Mouse (Mus musculus): ENCODE measurements at regions not wholly inside any gene's neighbourhood (a gene's known extent, or its start where the extent isn't known, plus 50 kb on each side); places are given as distances from the start of the nearest gene placed in this dataset.

DNA sequence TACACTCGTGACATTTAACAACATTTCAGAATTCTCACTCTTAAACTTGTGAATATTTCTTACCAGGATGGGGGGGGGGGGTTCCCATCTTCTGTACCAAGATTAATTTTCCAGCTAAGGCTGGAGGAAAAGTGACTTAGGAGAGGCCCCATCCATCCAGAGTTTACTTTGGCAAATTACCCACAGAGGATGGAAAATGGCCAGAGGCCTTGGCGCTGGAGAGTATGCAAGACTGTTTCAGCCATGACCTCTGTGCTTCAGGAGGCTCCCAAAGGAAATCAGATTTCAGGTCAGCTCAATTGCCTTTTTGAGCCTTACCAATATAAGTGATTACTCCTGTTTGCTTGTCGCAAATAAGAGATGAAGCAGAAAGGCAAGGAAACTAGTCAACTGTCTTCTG lies 143.4 kb upstream of the F930015N05Rik start:
- peak; percentile 65 for DNase-seq

DNA sequence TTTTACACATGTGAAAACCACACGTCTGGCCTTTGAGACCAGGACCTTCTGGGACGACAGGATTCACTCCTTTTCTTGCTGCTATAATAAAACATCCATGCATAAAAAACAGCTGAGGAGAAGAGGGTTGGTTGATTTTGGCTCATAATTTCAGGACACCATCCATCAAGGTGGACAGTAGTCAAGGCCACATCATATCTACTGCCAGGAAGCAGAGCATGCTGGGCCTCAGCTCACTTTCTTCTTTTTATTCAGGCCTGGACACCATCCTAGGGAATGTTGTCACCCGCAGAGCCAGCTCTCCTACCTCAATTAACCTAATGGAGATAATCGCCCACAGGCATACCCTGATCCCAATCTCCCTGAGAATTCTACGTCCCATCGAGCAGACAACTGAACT lies 149.6 kb upstream of the F930015N05Rik start:
- no peak for DNase-seq

DNA sequence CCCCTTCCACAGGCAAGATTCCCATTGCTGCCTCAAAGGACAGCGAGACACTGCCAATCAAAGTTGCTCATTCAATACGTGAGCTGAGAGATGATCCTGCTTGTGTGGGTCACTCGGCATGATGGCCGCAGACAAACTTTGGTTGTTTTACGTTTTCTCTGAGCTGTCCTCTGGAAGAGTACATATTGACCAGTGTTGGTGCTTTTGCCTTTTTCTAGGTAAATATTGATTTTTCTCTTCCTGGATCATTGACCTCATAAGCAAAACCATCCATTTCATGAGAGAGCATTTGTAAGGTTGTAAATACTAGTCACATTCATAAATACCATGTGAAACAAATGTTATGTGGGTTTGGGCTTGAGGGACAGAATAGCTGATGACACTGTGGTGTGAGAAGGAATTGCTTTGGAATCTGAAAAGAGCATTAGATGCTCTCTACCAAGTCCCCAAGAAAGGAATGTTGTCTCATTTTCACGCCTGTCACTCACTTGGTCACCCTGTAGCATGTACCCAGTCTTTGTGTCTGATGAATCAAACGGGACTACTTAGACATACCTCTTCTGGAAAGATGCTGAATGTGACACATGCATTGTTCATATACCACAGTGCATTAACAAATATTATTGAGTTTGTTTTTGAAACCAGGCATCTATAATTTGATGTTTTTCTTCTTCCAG lies 150.7 kb upstream of the F930015N05Rik start:
- DNase-seq, result no peak

DNA sequence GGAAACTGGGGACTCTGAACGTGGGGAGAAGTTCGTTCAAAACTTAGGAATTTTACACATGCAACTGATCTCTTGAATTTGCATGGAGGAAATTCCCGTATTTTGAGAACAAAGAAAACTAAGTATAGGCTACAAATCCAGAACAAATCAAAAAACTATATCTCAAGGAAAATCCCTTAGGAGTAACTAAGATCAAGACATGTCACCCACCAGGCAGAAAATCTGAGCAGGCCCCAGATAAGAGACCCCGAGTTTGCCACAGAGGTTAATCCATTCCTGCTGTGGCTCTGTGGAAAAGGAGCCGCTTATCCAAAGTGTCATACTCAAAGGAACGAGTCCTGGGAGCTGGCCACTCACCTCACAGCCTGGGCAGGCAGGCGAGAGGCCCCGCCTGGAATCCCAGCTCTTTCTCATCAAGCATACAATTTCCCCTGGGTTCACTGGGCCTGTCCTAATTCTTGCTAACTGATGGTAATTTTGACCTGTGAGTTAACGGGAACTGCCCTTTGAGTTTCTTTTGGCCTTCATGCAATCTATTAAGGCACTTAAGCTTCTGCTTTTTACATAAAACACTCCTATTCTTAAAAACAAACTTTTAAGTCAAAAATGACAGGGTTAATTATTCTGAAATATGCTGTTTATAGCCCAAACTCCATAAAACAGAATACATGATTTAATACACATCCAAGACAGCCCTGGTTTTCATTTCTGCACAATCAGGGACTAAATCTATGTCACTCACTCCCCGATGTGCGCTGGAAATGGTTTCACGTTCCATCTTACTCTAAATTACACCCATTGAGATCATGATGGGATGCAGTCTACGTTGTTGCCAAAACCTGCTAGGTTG lies 151.5 kb upstream of the F930015N05Rik start:
- peak; percentile 18 for DNase-seq

DNA sequence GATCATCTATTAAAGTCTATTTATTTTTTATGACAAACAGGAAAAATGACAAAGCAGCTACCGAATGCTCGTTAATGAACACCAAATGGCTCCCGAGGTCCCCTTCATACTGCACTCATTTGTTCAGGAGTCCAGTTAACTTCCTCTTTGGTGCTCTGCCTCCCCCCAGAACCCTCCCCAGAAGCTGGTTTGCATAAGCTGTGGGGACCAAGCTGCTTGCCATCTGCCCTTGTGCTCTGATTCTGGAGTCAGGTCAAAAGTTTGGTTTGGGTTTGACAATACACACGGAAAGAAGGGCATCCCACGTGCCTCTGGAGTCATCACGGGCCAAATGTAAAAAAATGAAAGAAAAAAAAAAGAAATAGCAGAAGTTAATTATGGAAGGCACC lies 152.1 kb upstream of the F930015N05Rik start:
- DNase-seq, result no peak

DNA sequence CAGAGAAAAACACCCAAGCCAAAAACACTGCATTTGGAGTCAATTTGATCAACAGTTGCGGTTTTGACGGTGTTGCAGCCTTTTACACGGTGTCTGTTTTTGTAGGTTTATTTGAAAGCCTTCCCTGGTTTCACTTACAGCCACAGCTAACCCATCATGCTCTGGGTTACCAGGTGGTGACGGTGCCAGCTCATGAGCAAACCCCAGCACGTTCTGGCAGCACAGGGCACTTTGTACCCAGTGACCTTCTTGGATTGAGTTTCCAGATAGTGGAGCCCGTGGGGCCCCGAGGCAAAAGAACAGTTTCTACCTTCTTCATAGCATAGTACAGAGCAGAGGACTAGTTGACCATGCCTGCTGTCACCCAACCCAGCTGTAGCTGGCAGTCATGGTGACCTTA lies 152.6 kb upstream of the F930015N05Rik start:
- DNase-seq, result peak; percentile 48

DNA sequence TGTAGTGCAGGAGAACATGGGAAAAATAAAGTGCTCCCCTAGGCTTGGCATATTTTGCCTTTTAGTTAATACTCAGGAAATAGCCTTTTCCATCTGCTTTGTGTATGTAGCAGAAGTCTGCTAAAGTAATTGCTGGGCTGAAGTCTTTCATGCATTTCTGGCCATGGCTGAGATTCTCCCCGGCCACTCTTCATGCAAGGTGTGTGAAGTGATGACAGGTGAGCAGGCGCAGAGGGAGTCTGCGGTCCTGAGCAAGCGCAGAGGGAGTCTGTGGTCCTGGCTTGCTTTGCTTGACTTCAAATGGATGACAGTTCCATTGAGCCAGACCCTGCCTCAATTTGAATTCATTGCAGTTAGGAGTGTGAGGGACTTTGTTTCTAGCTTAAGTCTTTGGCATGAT lies 153.6 kb upstream of the F930015N05Rik start:
- DNase-seq, result no peak

DNA sequence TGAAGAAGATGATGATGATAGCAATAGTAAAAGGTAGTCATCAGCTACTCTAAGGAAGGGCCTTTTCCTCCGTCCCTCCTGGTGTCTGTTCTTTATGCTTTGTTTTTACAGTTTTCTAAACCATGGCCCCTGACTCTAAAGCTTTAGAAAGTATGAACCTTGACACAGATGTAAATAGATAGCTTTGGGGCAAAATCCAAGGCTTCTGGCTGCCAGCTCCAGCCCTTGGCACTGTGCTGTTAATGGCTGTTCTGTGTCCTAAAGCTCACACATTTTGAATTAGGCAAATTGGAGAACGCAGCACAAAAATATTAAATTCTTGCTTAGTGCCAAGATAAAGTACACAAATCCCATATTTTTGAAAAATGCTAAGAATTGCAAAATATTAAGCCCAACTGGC lies 155.8 kb upstream of the F930015N05Rik start:
- DNase-seq, result no peak

DNA sequence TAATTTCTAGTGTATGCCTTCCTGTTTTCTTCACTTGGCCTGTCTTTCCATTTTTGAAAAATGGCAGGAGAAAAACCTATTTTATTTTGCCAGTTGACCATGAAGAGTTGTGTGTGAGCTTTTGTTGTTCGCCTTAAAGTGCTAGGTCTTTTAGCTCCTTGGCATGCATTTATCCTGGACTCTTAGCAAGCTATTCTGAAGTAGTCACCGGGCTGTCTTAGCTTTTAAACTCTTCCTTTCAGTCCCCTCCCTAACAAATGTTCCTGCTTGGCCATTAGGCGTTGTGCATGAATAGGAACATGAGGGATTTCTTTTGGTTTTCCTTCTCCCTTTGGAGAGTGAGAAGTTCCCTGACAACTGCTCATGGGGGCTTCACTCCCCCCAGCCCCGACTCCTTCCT lies 160.9 kb upstream of the F930015N05Rik start:
- DNase-seq, result no peak

DNA sequence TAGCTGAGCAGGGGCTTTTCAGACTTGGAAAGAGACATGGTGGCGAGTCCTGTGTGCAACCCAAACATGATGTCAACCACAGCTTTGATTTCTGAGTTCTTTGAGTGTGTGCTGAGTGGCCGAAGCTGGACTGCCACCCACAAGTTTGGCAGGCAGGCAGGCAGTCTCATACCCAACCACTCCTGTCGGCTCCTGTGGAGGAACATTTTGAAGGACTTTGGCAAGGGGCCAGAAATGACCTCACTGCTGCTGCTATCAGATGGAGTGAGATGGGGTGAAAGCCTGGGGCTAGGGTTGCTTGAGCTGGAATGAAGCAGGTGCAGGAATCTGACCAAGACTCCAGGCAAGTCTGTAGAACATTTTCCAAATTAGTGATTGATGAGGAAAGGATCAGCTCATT lies 162.7 kb upstream of the F930015N05Rik start:
- peak; percentile 80 for DNase-seq

DNA sequence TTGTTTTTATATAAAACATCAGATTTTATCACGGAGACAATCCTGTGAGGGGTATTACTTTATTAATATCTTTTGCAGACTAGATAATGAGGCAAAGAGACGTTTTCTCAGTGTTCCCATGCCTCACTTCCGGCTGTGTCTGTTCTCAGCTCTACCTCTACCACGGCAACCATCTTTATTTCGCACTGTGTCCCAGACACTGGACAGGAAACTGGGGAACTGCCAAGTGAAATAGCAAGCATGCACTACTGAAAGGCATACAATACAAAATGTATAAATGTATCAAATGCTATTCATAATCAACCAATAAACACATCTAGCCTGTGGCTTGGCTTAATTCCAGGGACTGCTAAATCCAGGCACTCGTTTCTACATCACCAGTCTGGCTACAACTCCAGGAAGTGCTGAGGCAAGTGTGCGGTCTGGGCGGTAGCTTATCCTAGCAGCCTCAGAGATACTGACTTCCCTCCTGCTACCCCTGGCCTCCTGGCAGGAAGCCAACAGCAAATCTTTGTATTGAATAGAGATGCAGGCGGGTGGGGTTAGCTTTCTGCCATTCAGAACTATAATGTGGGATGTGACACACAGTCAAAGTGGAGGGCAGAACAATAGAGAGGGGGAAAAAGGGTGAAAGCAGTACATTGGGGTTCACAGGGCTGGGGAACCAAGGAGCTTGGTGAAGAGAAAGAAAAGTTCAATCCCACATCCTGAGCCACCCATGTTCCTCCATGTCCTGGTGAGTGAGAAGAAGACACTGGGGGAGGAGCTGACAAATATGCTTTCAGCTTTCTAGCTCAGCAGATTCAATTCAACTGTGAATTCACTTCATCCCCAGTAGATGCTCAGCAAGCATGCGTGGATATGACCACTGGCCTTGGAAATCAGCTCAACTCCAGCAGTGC lies 164.0 kb upstream of the F930015N05Rik start:
- DNase-seq, result peak; percentile 29

DNA sequence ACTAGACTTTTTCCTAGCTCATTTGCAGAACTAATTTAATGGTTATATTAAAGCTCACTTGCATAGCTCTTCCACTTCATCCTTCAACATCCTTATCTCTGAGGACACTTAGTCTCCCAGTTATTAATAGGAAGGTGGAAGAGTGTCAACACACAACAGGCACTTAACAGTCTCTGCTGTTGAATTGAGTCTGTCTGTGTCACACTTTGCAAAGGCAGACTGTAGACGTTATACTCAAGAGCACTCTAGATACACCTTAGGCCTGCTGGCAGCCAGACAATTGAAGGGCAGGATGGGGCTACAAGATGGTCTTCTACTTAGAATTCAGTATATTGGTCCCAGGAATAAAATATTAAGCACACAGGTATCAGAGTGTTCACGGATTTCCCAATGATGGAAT lies 172.6 kb upstream of the F930015N05Rik start:
- no peak for DNase-seq

DNA sequence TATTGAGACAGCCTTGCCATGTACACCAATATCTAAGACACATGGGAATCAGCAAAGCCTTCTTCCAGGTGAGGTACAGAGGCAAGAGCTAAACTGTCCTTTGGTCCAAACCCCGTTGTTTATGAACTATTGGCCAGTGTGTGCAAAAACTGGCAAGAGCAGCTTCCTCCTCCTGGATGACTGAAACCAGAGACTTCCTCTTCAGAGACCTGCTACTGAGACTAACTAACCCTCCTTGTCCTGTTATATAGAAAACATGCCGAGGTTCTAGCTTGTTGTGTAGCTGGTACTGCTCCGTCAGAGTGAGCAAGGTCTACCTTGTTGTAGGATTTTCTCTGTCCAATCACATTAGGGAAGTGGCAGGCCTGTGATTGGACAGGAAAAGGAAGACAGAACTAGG lies 174.3 kb upstream of the F930015N05Rik start:
- DNase-seq, result no peak

DNA sequence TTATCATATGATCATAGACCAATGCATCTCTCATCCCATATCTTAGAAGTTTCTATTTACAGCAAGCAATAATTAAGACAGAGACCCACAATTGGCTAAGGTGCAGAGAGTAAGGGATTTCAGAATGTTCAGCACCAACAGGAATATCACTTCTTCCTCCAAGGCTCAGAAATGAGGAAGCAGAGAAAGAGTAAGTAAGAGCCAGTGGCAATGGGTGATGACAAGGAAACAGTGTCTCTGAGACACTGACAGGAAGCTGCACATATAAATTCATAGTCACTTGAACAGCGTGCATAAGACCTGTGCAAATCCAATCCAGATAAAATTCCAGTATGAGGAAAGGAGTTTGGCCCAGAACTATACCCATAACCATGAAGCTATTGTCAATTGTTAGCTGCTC lies 178.7 kb upstream of the F930015N05Rik start:
- no peak for DNase-seq

DNA sequence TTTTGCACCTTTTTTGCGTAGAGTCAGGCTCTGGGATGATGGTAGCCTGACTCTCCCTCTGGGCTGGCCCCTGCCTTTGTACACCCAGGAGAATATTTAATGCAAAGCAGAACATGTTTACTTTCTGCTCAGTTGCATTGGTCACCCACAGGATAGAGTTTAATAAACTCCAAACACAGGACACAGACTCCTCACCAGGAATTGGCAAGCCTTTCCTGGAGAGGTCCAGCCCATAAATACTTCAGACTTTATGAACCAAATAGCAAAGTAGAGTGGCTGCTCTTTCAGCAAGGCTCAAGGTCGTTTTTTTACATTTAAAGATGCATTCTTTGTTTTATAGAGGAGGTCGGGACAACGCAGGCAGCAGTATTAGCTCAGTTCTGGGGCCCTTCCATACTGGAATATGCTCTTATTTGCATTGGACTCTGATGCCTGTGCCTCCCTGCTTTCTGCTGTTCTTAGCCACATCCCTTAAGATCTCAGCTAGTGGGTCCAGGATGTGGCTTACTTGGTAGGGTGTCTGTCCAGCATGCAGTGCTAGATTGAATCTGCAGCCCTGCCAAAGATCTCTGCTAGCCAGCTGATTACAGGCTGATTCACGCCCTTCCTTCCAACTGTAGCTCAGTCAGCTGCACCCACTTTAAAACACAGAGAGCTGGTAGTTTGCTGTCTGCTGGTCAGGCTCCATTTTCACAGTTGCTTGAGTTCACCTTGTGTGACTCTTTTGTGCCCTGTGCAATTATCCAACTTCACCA lies 182.4 kb upstream of the F930015N05Rik start:
- DNase-seq, result peak; percentile 51

DNA sequence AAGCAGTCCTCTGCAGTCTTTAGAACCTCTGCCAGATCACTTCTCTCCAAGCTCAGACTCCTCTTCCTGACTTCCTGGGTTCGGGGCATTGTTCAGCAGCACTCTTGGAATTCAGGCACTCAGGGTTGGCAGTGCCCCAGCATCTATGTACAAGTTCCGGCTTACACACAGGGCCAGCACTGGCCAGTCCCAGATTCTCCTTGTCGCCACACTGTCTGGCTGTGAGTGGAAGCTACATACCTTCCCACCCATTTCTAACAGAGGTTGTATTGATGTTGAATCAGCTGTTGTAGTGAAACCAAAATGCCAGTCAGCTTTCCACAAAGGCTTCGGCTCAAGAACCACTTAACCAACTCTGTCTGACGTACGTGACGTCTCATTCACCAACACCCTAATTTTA lies 190.7 kb upstream of the F930015N05Rik start:
- no peak for DNase-seq

DNA sequence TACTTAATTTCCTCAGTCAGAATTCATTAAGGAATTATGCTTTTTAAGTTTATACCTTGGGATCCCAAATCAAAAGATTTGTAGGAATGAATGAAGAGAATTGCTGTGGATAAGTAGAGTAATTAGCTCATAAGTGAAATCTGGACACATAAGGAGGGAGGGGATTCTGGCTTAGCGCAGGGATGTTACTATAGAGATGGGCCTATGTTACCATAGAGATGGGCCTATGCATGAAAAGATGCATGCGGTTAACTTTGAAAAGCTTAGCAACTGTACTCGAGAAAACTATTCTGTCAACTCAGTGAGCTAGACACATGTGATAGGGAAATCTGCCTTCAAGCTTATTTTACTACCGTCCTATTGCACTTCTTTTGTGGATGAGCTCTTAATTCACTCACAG lies 204.5 kb upstream of the F930015N05Rik start:
- no peak for DNase-seq

DNA sequence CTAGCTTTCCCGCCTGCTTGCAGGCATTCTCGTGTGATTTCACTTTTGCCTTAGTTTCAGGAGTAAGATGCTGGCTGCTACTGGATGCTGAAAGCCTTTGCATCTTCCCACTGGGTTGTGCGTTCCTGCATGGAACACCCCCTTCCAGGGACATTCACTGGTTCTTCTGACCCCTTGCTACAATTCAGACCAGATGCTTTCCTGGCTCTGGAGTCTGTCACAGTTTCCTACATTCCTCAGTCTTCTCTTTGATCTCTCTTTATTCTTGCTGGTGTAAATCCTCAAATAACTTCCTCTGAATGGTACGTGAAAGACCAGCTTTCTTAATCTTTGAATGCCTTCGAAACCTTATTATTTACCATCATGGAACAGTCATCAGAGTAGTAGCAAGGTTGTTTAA lies 206.7 kb upstream of the F930015N05Rik start:
- DNase-seq, result no peak

DNA sequence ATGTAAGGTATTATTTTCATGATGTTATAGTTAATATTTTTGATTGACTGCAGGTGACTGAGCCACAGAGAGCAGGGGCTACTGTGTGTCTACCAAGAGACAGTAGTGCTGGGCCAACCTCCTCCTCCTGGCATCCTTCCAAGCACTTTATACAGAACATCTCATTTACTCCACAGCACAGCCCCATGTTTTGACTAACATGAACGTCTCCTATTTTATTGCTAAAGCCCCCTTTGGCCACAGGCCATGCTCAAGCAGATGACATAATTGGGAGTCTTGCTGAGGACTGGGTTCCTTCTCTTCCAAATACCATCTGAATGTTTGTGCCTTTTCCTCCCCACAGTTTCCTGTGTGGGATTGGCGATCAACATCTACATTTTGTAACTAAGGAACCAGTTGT lies 211.5 kb upstream of the F930015N05Rik start:
- DNase-seq, result no peak

DNA sequence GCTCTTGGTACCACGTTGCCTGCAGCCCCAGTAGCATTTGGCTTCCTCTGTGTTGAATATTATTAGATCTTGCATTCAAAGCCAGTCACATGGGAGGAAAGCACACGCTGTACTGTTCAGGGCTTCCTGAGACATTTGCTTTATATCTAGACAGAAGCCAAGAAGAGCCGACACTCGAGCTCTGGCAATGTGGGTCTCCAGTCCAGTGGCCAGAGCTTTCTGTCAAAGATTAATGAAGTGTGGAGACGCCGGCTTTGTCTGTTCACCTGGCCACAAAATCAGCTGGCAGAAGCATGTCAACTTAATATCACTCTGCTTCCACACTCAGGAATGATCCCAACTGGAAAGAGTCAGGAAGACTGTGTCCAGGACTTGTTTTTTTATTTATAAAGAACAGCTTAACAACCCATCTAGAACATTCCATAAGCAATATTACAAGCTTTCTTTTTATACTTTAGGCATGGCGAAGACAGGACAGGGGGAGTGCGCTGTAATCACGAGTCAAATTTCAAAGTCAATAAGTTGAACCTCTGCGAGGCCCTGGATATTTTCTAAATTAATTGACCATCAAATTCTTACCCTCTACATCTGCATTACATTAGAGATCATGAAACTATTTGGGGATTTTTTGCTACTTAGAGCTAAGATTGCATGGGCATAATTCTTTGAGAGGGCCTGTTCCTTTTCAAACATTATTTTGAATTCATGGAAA lies 214.3 kb upstream of the F930015N05Rik start:
- no peak for DNase-seq

DNA sequence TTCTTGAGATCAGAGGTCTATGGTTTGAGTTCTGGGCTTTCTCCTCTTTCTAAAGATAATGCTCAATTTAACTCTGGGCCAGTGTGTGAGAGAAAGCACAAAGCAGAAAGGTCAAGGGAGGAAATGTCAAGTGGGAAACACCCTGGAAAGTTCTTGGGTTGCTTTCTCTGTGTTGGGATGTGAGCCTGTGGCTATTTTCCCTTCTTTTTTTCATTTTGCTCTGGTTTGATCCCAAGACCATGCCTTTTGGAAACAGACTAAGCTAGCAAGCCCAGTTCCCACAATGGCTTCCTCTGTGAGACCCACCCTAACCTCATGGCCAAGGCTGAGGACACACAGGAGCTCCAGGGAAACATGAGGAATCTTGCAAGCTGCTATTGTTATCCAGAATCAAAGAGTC lies 216.4 kb upstream of the F930015N05Rik start:
- no peak for DNase-seq

DNA sequence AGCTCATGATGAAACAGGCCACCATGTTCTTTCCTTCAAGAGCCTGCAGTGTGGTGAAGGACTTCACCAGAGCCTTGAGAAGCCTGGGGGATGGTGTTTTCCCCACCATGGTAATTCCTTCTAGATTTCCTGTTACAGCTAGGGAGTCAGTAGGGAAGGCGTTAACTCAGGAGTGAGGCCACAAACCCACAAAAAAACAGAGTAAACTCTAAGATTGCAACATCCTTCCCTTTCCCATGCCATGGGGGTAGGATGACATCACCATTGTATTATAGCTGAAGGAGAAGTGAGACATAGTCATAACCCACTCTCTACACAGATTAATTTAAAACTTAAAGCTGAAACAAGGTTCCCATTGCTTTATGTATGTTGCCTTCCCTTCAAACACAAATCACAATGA lies 218.7 kb upstream of the F930015N05Rik start:
- peak; percentile 5 for DNase-seq

Measured in kidney, adult 9 months (tissue).